8 mouse cellular contexts compared by ENCODE assay signal in genomic region chr5:122423083-122423482, GRCm38 (mm10). TPM values are rescaled to one million over a fixed set of nuclear protein-coding genes. Genes with fewer than 3 reads are reported as not detected.
DNase-seq lines count a peak whose midpoint lies in the region; ATAC-seq and TF ChIP-seq lines count a peak whose summit lies in the region.

No protein-coding gene starts in this region.

- TF ChIP-seq CTCF in cortical plate, adult 2 months (IDR thresholded peaks at IDR 0.05; ENCODE audit: extremely low read depth, insufficient read depth, low read length) = no peak

- no peaks in the 10 kb centered on the region for H3K9me3 ChIP-seq in lung, embryonic 15.5 days

- TF ChIP-seq POLR2A in cortical plate, adult 2 months (IDR thresholded peaks at IDR 0.05; ENCODE audit: extremely low read depth, insufficient read depth, low read length) = no peak
- no peak for TF ChIP-seq POLR2A in myocyte (IDR thresholded peaks at IDR 0.05; ENCODE audit: insufficient read length, low read depth)

- WGBS in lung, embryonic 15.5 days = 26% methylated on average over 15 of the region's 15 CpGs

- H3K27me3 ChIP-seq in lung, embryonic 15.5 days = no peaks in the 10 kb centered on the region
- no peaks in the 10 kb centered on the region for H3K27me3 ChIP-seq in myocyte (ENCODE audit: control insufficient read depth, insufficient read depth, insufficient read length)

- peaks cover 3% of the 10 kb centered on the region; the same call in 1 of the 2 replicates for H3K36me3 ChIP-seq in lung, embryonic 15.5 days
- peaks cover 3% of the 10 kb centered on the region for H3K36me3 ChIP-seq in myocyte (ENCODE audit: control insufficient read depth, insufficient read depth)

- H3K4me2 ChIP-seq in lung, embryonic 15.5 days = peak overlapping the region; percentile 85
- H3K4me2 ChIP-seq in myocyte (ENCODE audit: low read depth) = peak overlapping the region; percentile 84

- DNase-seq in lung, postnatal 25 days (ENCODE audit: low spot score) = no peak
- DNase-seq in induced T-regulatory cell, adult 2 months (ENCODE audit: low read depth) = peak; percentile 32
- no peak for DNase-seq in urinary bladder, postnatal 36 days (ENCODE audit: low spot score in 2 of 2)
- no peak for DNase-seq in spleen, postnatal 10 days (ENCODE audit: low spot score in 2 of 2)

- peak overlapping the region; percentile 95 for H3K9ac ChIP-seq in lung, embryonic 15.5 days

- peaks cover 46% of the 10 kb centered on the region for H3K79me2 ChIP-seq in myocyte (ENCODE audit: control insufficient read depth, insufficient read depth)

- peak overlapping the region; percentile 90 for H3ac ChIP-seq in myocyte (ENCODE audit: control insufficient read depth, insufficient read length)

- ATAC-seq in lung, embryonic 15.5 days (ENCODE audit: borderline replicate concordance, extremely low read depth, low FRiP score, low TSS enrichment) = peak; percentile 33; the same call in 1 of the 2 replicates
- no peak for ATAC-seq in granulocyte monocyte progenitor cell, adult 5-6 weeks (replicated peaks; ENCODE audit: poor library complexity, severe bottlenecking)

- peak overlapping the region; percentile 95 for H3K4me3 ChIP-seq in lung, embryonic 15.5 days
- peak overlapping the region; percentile 70 for H3K4me3 ChIP-seq in cortical plate, adult 2 months (ENCODE audit: insufficient read depth, low read length)
- peak overlapping the region; percentile 84 for H3K4me3 ChIP-seq in myocyte

- H3K4me1 ChIP-seq in lung, embryonic 15.5 days = peaks cover 23% of the 10 kb centered on the region
- H3K4me1 ChIP-seq in cortical plate, adult 2 months (ENCODE audit: control insufficient read depth, insufficient read depth, low read length) = peaks cover 2% of the 10 kb centered on the region; the same call in 1 of the 2 replicates

- H3K27ac ChIP-seq in lung, embryonic 15.5 days = no peak overlapping the region
- no peak overlapping the region for H3K27ac ChIP-seq in cortical plate, adult 2 months (ENCODE audit: insufficient read depth, low read length)

TF ChIP-seq in myocyte, 11 proteins besides CTCF, POLR2A, EP300 and RAD21:
- TF ChIP-seq REST (IDR thresholded peaks at IDR 0.05; ENCODE audit: insufficient read depth, insufficient read length) (no peak), POLR2AphosphoS2 (IDR thresholded peaks at IDR 0.05; ENCODE audit: insufficient read length, low read depth) (no peak), MAX (IDR thresholded peaks at IDR 0.05; ENCODE audit: low read depth) (no peak), E2F4 (IDR thresholded peaks at IDR 0.05; ENCODE audit: insufficient read depth) (no peak), MYOG (IDR thresholded peaks at IDR 0.05; ENCODE audit: control insufficient read depth in 1 of 3, insufficient read depth in 1 of 3, insufficient read length in 2 of 3, low read depth in 2 of 3) (no peak), TCF12 (IDR thresholded peaks at IDR 0.05; ENCODE audit: insufficient read depth, poor library complexity, severe bottlenecking) (no peak), MYOD1 (IDR thresholded peaks at IDR 0.05; ENCODE audit: control insufficient read depth in 1 of 3, insufficient read length in 2 of 3, low read depth in 2 of 3) (no peak), SRF (IDR thresholded peaks at IDR 0.05; ENCODE audit: control insufficient read depth, insufficient read length, low read depth) (no peak)

RNA-seq across cellular contexts. Expression of gene Anapc7, which starts 1.6 kb away (rescaled TPM):
- polyA plus RNA-seq in lung, embryonic 15.5 days (2015; fragmentation: Nextera tagmentation; extraction: Ambion mirVana) = 43.9 and 46.2 TPM in 2 replicates
- 34.1 and 38.7 TPM in 2 replicates for polyA plus RNA-seq in cortical plate, adult 2 months (2012; rRNA removed)
- 62.7 TPM for polyA plus RNA-seq in myocyte (2012; fragmentation: generic; extraction: Trizol)
- 13.8 and 27.3 TPM in 2 replicates for total RNA-seq in granulocyte monocyte progenitor cell, adult 5-6 weeks (2014; fragmentation: Nextera tagmentation)
- 17.5 and 24.2 TPM in 2 replicates for total RNA-seq in granulocyte monocyte progenitor cell, adult 5-6 weeks (2017)

RNA-seq across cellular contexts. Expression of gene Arpc3, which starts 31.4 kb away (rescaled TPM):
- 152 and 160 TPM in 2 replicates for polyA plus RNA-seq in lung, embryonic 15.5 days (2015; fragmentation: Nextera tagmentation; extraction: Ambion mirVana)
- 294 and 320 TPM in 2 replicates for polyA plus RNA-seq in cortical plate, adult 2 months (2012; rRNA removed)
- polyA plus RNA-seq in myocyte (2012; fragmentation: generic; extraction: Trizol) = 217 TPM
- total RNA-seq in granulocyte monocyte progenitor cell, adult 5-6 weeks (2014; fragmentation: Nextera tagmentation) = 271 and 276 TPM in 2 replicates
- total RNA-seq in granulocyte monocyte progenitor cell, adult 5-6 weeks (2017) = 988 and 1,056 TPM in 2 replicates

RNA-seq across cellular contexts. Expression of gene Fam216a, which starts 50.9 kb away (rescaled TPM):
- polyA plus RNA-seq in lung, embryonic 15.5 days (2015; fragmentation: Nextera tagmentation; extraction: Ambion mirVana) = 72.4 and 74.9 TPM in 2 replicates
- 96.0 and 98.2 TPM in 2 replicates for polyA plus RNA-seq in cortical plate, adult 2 months (2012; rRNA removed)
- 27.7 TPM for polyA plus RNA-seq in myocyte (2012; fragmentation: generic; extraction: Trizol)
- 13.4 and 21.1 TPM in 2 replicates for total RNA-seq in granulocyte monocyte progenitor cell, adult 5-6 weeks (2014; fragmentation: Nextera tagmentation)
- total RNA-seq in granulocyte monocyte progenitor cell, adult 5-6 weeks (2017) = 51.9 and 57.9 TPM in 2 replicates

RNA-seq across cellular contexts. Expression of gene Gpn3, which starts 51.4 kb away (rescaled TPM):
- polyA plus RNA-seq in lung, embryonic 15.5 days (2015; fragmentation: Nextera tagmentation; extraction: Ambion mirVana) = 70.5 and 70.7 TPM in 2 replicates
- polyA plus RNA-seq in cortical plate, adult 2 months (2012; rRNA removed) = 28.4 and 30.4 TPM in 2 replicates
- polyA plus RNA-seq in myocyte (2012; fragmentation: generic; extraction: Trizol) = 18.9 TPM
- total RNA-seq in granulocyte monocyte progenitor cell, adult 5-6 weeks (2014; fragmentation: Nextera tagmentation) = 35.0 and 59.8 TPM in 2 replicates
- total RNA-seq in granulocyte monocyte progenitor cell, adult 5-6 weeks (2017) = 42.2 and 51.9 TPM in 2 replicates
